Mouse (Mus musculus): ENCODE measurements around the gene Dgkd. TPM values are rescaled to one million over a fixed set of nuclear protein-coding genes. Genes with fewer than 3 reads are reported as not detected.
A peak's percentile ranks its signal among the peaks of the same experiment; 100 is the strongest.

The Dgkd gene
- polyA plus RNA-seq, 1 experiment from 2014 or later = 47.6 TPM

GRCm38 (mm10) chr1:87873081-87873480, 20.0 kb downstream of the Dgkd start:
- Histone ChIP-seq H3K36me3 (no peaks in the 10 kb centered on the region), H3K27ac (replicated peaks) (no peak overlapping the region), H3K27me3 (no peaks in the 10 kb centered on the region), H3K4me1 (replicated peaks) (peaks cover 9% of the 10 kb centered on the region), H3K9ac (no peak overlapping the region), H3K9me3 (no peaks in the 10 kb centered on the region), H3K4me3 (no peak overlapping the region), H3K4me2 (no peak overlapping the region)
- ATAC-seq (ENCODE audit: low FRiP score, low read depth) = no peak

GRCm38 (mm10) chr1:87876065-87876464, 23.0 kb downstream of the Dgkd start:
- no peak overlapping the region for H3K4me3 ChIP-seq
- peaks cover 23% of the 10 kb centered on the region for H3K4me1 ChIP-seq (replicated peaks)
- no peaks in the 10 kb centered on the region for H3K36me3 ChIP-seq
- no peak overlapping the region for H3K9ac ChIP-seq
- no peak overlapping the region for H3K4me2 ChIP-seq
- H3K27ac ChIP-seq (replicated peaks) = no peak overlapping the region
- no peaks in the 10 kb centered on the region for H3K9me3 ChIP-seq
- WGBS = 89% methylated on average over 1 of the region's 1 CpGs
- no peaks in the 10 kb centered on the region for H3K27me3 ChIP-seq
- ATAC-seq (ENCODE audit: low FRiP score, low read depth) = no peak

GRCm38 (mm10) chr1:87877552-87878283, 24.6 kb downstream of the Dgkd start:
- H3K9ac ChIP-seq = no peak overlapping the region
- 71% methylated on average over 9 of the region's 9 CpGs for WGBS
- H3K36me3 ChIP-seq = peaks cover 6% of the 10 kb centered on the region; the same call in 1 of the 2 replicates
- no peak overlapping the region for H3K4me3 ChIP-seq
- H3K9me3 ChIP-seq = no peaks in the 10 kb centered on the region
- H3K27me3 ChIP-seq = no peaks in the 10 kb centered on the region
- no peak for ATAC-seq (ENCODE audit: low FRiP score, low read depth)
- H3K27ac ChIP-seq (replicated peaks) = peak overlapping the region; percentile 65
- peaks cover 23% of the 10 kb centered on the region for H3K4me1 ChIP-seq (replicated peaks)
- peak overlapping the region; percentile 29 for H3K4me2 ChIP-seq

GRCm38 (mm10) chr1:87879034-87879433, 25.9 kb downstream of the Dgkd start:
- Histone ChIP-seq H3K27me3 (no peaks in the 10 kb centered on the region), H3K9me3 (no peaks in the 10 kb centered on the region), H3K4me2 (no peak overlapping the region), H3K4me3 (no peak overlapping the region), H3K4me1 (replicated peaks) (peaks cover 23% of the 10 kb centered on the region), H3K36me3 (peaks cover 16% of the 10 kb centered on the region; the same call in 1 of the 2 replicates), H3K9ac (no peak overlapping the region), H3K27ac (replicated peaks) (no peak overlapping the region)
- no peak for ATAC-seq (ENCODE audit: low FRiP score, low read depth)
- WGBS = 97% methylated on average over 3 of the region's 3 CpGs

GRCm38 (mm10) chr1:87879494-87880325, 26.6 kb downstream of the Dgkd start:
- Histone ChIP-seq H3K4me3 (no peak overlapping the region), H3K4me2 (no peak overlapping the region), H3K9me3 (no peaks in the 10 kb centered on the region), H3K4me1 (replicated peaks) (peaks cover 23% of the 10 kb centered on the region), H3K9ac (no peak overlapping the region), H3K27ac (replicated peaks) (peak overlapping the region; percentile 14; the same call in 1 of the 2 replicates), H3K27me3 (no peaks in the 10 kb centered on the region), H3K36me3 (peaks cover 16% of the 10 kb centered on the region; the same call in 1 of the 2 replicates)
- peak; percentile 61; the same call in 1 of the 2 replicates for ATAC-seq (ENCODE audit: low FRiP score, low read depth)
- 48% methylated on average over 3 of the region's 3 CpGs for WGBS

GRCm38 (mm10) chr1:87880326-87880627, 27.2 kb downstream of the Dgkd start:
- no peak overlapping the region for H3K4me2 ChIP-seq
- 86% methylated on average over 6 of the region's 6 CpGs for WGBS
- no peak overlapping the region for H3K4me3 ChIP-seq
- no peaks in the 10 kb centered on the region for H3K27me3 ChIP-seq
- no peak overlapping the region for H3K9ac ChIP-seq
- H3K9me3 ChIP-seq = no peaks in the 10 kb centered on the region
- H3K36me3 ChIP-seq = peaks cover 16% of the 10 kb centered on the region; the same call in 1 of the 2 replicates
- H3K27ac ChIP-seq (replicated peaks) = peak overlapping the region; percentile 14; the same call in 1 of the 2 replicates
- H3K4me1 ChIP-seq (replicated peaks) = peaks cover 23% of the 10 kb centered on the region
- no peak for ATAC-seq (ENCODE audit: low FRiP score, low read depth)

GRCm38 (mm10) chr1:87880856-87881255, 27.8 kb downstream of the Dgkd start:
- H3K4me1 ChIP-seq (replicated peaks) = peaks cover 23% of the 10 kb centered on the region
- H3K9ac ChIP-seq = no peak overlapping the region
- H3K4me2 ChIP-seq = no peak overlapping the region
- H3K27me3 ChIP-seq = no peaks in the 10 kb centered on the region
- H3K27ac ChIP-seq (replicated peaks) = no peak overlapping the region
- no peak for ATAC-seq (ENCODE audit: low FRiP score, low read depth)
- no peaks in the 10 kb centered on the region for H3K9me3 ChIP-seq
- no peak overlapping the region for H3K4me3 ChIP-seq
- H3K36me3 ChIP-seq = peaks cover 16% of the 10 kb centered on the region; the same call in 1 of the 2 replicates
- 71% methylated on average over 2 of the region's 2 CpGs for WGBS

GRCm38 (mm10) chr1:87881726-87882125, 28.6 kb downstream of the Dgkd start:
- no peaks in the 10 kb centered on the region for H3K27me3 ChIP-seq
- no peak overlapping the region for H3K9ac ChIP-seq
- no peaks in the 10 kb centered on the region for H3K9me3 ChIP-seq
- H3K27ac ChIP-seq (replicated peaks) = no peak overlapping the region
- H3K4me2 ChIP-seq = no peak overlapping the region
- ATAC-seq (ENCODE audit: low FRiP score, low read depth) = no peak
- peaks cover 16% of the 10 kb centered on the region; the same call in 1 of the 2 replicates for H3K36me3 ChIP-seq
- H3K4me3 ChIP-seq = no peak overlapping the region
- 84% methylated on average over 4 of the region's 4 CpGs for WGBS
- H3K4me1 ChIP-seq (replicated peaks) = peaks cover 23% of the 10 kb centered on the region

- no peak overlapping the region for H3K9ac ChIP-seq
- no peaks in the 10 kb centered on the region for H3K9me3 ChIP-seq
- H3K27ac ChIP-seq (replicated peaks) = no peak overlapping the region
- peaks cover 19% of the 10 kb centered on the region for H3K4me1 ChIP-seq (replicated peaks)
- peaks cover 16% of the 10 kb centered on the region; the same call in 1 of the 2 replicates for H3K36me3 ChIP-seq
- no peaks in the 10 kb centered on the region for H3K27me3 ChIP-seq
- no peak for ATAC-seq (ENCODE audit: low FRiP score, low read depth)
- no peak overlapping the region for H3K4me2 ChIP-seq
- H3K4me3 ChIP-seq = no peak overlapping the region
Measured at GRCm38 (mm10) chr1:87882554-87882953, 29.5 kb downstream of the Dgkd start.

GRCm38 (mm10) chr1:87890960-87891359, 37.9 kb downstream of the Dgkd start:
- Histone ChIP-seq H3K36me3 (no peaks in the 10 kb centered on the region), H3K4me1 (replicated peaks) (no peaks in the 10 kb centered on the region; the same call in 1 of the 2 replicates), H3K9me3 (no peaks in the 10 kb centered on the region), H3K9ac (no peak overlapping the region), H3K27ac (replicated peaks) (no peak overlapping the region), H3K4me2 (no peak overlapping the region), H3K27me3 (no peaks in the 10 kb centered on the region), H3K4me3 (no peak overlapping the region)
- ATAC-seq (ENCODE audit: low FRiP score, low read depth) = no peak
- 74% methylated on average over 1 of the region's 1 CpGs for WGBS

GRCm38 (mm10) chr1:87891634-87892033, 38.5 kb downstream of the Dgkd start:
- H3K4me2 ChIP-seq = no peak overlapping the region
- WGBS = 85% methylated on average over 4 of the region's 4 CpGs
- no peak overlapping the region for H3K27ac ChIP-seq (replicated peaks)
- no peak overlapping the region for H3K4me3 ChIP-seq
- no peaks in the 10 kb centered on the region for H3K36me3 ChIP-seq
- no peaks in the 10 kb centered on the region; the same call in 1 of the 2 replicates for H3K4me1 ChIP-seq (replicated peaks)
- H3K9ac ChIP-seq = no peak overlapping the region
- H3K9me3 ChIP-seq = no peaks in the 10 kb centered on the region
- no peaks in the 10 kb centered on the region for H3K27me3 ChIP-seq
- ATAC-seq (ENCODE audit: low FRiP score, low read depth) = no peak

GRCm38 (mm10) chr1:87892499-87892898, 39.4 kb downstream of the Dgkd start:
- Histone ChIP-seq H3K27me3 (no peaks in the 10 kb centered on the region), H3K4me3 (no peak overlapping the region), H3K4me2 (no peak overlapping the region), H3K4me1 (replicated peaks) (no peaks in the 10 kb centered on the region; the same call in 1 of the 2 replicates), H3K9me3 (no peaks in the 10 kb centered on the region), H3K36me3 (no peaks in the 10 kb centered on the region), H3K27ac (replicated peaks) (no peak overlapping the region), H3K9ac (no peak overlapping the region)
- ATAC-seq (ENCODE audit: low FRiP score, low read depth) = no peak
- WGBS = 63% methylated on average over 2 of the region's 2 CpGs

Data from hindbrain, embryonic 15.5 days (tissue).